Mouse (Mus musculus): ENCODE data around the gene Myog. TPM values are rescaled to one million over a fixed set of nuclear protein-coding genes. Genes with fewer than 3 reads are reported as not detected.
A peak's percentile ranks its signal among the peaks of the same experiment; 100 is the strongest.
"Not testable (repeated sequence)": the region's sequence is repeated elsewhere in the genome, so short reads cannot be mapped to it uniquely, and the experiment has no call there.

The Myog gene
- total RNA-seq (2021) = not detected
- long read RNA-seq, experiment 1 = 0 reads
- long read RNA-seq, experiment 2 = 0 reads

GRCm38 (mm10) chr1:134289598-134290099 is at the start of gene Myog:
Gene Myog (plus strand): TSS chr1:134289989.
- DNase-seq = no peak

GRCm38 (mm10) chr1:134240701-134241100 is 49.1 kb upstream of the Myog start:
- no peak for DNase-seq

GRCm38 (mm10) chr1:134241298-134241697 is 48.5 kb upstream of the Myog start:
- no peak for DNase-seq

GRCm38 (mm10) chr1:134242286-134242685 is 47.5 kb upstream of the Myog start:
- no peak for DNase-seq

- DNase-seq = no peak
These were observed 46.3 kb upstream of the Myog start for GRCm38 (mm10) chr1:134243505-134243904.

GRCm38 (mm10) chr1:134243948-134244914 is 45.6 kb upstream of the Myog start:
- peak; percentile 95 to 97 for DNase-seq

- no peak for DNase-seq
These were observed 44.6 kb upstream of the Myog start for GRCm38 (mm10) chr1:134245004-134245717.

- DNase-seq = no peak
These were observed 43.2 kb upstream of the Myog start for GRCm38 (mm10) chr1:134246590-134246989.

GRCm38 (mm10) chr1:134249681-134250080 is 40.1 kb upstream of the Myog start:
- not testable (repeated sequence) for DNase-seq

- no peak for DNase-seq
These were observed 25.4 kb upstream of the Myog start for GRCm38 (mm10) chr1:134264341-134264740.

GRCm38 (mm10) chr1:134265797-134266196 is 24.0 kb upstream of the Myog start:
- DNase-seq = no peak

GRCm38 (mm10) chr1:134270026-134270425 is 19.8 kb upstream of the Myog start:
- no peak for DNase-seq

- peak in 1 of 2 experiments; percentile 15 for DNase-seq
These were observed 17.0 kb upstream of the Myog start for GRCm38 (mm10) chr1:134272754-134273250.

GRCm38 (mm10) chr1:134273493-134274395 is 16.0 kb upstream of the Myog start:
- no peak for DNase-seq

- no peak for DNase-seq
These were observed 15.3 kb upstream of the Myog start for GRCm38 (mm10) chr1:134274483-134274920.

- no peak for DNase-seq
These were observed 13.9 kb upstream of the Myog start for GRCm38 (mm10) chr1:134275616-134276464.

- DNase-seq = no peak
These were observed 13.0 kb upstream of the Myog start for GRCm38 (mm10) chr1:134276823-134277222.

- DNase-seq = no peak
These were observed 9.6 kb upstream of the Myog start for GRCm38 (mm10) chr1:134280174-134280573.

- no peak for DNase-seq
These were observed 8.2 kb upstream of the Myog start for GRCm38 (mm10) chr1:134281563-134281962.

GRCm38 (mm10) chr1:134282342-134282741 is 7.4 kb upstream of the Myog start:
- DNase-seq = no peak

Data from adrenal gland, postnatal 36 days (tissue).